Mouse (Mus musculus) spleen, postnatal 36 days (tissue): ENCODE results near the gene Gm20388.
"Not testable (repeated sequence)": the region's sequence is repeated elsewhere in the genome, so short reads cannot be mapped to it uniquely, and the experiment has no call there.

Experiments used
- DNase-seq, 2 experiments: peaks; one replicate each; pipeline ENCODE4 v3.0.0; 2022; ENCODE audit warnings: low spot score in 2 of 2, mixed read lengths in 1 of 2

Gene Gm20388

DNA sequence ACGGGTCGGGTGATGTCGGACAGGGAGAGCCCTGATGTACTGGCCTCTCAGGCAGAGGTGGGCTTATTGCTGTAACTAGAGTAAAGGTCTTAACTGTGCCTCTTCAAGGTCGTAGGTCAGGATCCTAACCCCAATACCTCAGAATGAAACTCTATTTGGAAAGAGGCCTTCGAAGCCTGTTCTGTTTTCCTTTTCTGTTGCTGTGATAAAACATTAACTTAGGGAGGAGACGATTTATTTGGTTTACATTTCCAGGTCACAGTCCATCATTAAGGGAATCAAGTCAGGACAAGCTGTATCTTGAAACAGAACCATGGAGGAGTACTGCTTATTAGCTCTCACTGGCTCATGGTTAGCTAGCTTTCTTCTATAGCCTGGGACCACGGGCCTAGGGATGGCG, 4242.1 kb downstream of the Gm20388 start:
- DNase-seq, result no peak

DNA sequence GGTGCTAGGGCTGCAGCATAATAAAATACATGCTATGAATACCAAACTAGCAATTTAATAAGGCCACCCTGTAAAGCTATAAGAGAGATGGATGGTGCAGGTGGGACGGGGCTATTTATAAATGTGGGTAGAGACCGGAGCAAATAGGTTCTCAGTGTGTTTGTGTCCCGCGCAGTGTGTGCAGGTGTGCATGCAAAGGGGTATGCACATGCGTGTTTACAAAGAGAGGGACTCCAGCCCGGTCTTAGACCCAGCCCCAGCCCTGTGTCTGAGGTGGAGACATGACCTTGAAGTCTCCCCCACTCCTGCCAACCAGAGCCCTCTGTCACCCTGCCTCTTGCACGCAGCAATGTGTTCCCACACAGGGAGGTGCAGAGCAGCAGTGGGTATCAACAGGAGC, 4245.7 kb downstream of the Gm20388 start:
- no peak for DNase-seq

GRCm38 (mm10) chr8:124161683-124162082, 4251.0 kb downstream of the Gm20388 start:
- DNase-seq, result no peak

GRCm38 (mm10) chr8:124163258-124163657, 4252.6 kb downstream of the Gm20388 start:
- DNase-seq, result no peak

GRCm38 (mm10) chr8:124169749-124170148, 4259.1 kb downstream of the Gm20388 start:
- no peak for DNase-seq

- no peak for DNase-seq
Observed at GRCm38 (mm10) chr8:124170671-124171070, 4260.0 kb downstream of the Gm20388 start.

GRCm38 (mm10) chr8:124171557-124172528, 4261.2 kb downstream of the Gm20388 start:
- no peak for DNase-seq

GRCm38 (mm10) chr8:124173688-124174087, 4263.0 kb downstream of the Gm20388 start:
- DNase-seq, result no peak

DNA sequence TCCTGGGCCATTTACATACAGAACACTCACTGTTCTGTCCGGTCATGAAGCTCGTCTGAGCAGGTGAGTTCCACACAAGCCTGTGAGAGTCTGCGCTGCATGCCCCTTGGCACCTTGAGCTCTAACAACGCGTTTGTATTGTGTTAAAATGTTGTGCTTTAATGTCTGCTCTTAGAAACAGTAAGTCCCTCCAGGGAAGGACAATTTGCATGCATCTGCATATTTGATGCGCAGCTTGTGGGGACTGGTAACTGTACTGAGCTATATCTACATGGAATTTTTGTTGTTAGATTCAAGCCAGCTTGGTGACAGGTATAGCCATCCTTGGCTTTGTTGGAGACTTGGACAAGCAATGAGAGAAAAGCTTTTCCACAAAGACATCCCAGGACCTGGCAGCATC, 4265.5 kb downstream of the Gm20388 start:
- DNase-seq, result no peak

DNA sequence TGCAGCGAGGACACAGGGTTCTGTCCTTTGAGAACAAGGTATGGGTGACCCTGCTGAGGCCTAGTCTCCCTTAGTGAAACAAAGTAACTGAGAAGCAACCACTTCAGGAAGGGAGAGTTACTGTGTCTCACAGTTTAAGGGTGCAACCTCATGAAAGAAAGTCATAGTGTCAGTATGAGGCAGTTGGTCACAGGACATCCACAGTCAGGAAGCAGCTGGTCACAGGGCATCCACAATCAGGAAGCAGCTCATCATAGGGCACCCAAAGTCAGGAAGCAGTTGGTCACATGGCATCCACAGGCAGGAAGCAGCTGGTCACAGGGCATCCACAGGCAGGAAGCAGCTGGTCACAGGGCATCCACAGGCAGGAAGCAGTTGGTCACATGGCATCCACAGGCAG, 4266.5 kb downstream of the Gm20388 start:
- not testable (repeated sequence) for DNase-seq

- no peak for DNase-seq
Observed at GRCm38 (mm10) chr8:124180681-124181445, 4270.2 kb downstream of the Gm20388 start.

- DNase-seq, result no peak
Observed at GRCm38 (mm10) chr8:124181751-124182150, 4271.1 kb downstream of the Gm20388 start.

DNA sequence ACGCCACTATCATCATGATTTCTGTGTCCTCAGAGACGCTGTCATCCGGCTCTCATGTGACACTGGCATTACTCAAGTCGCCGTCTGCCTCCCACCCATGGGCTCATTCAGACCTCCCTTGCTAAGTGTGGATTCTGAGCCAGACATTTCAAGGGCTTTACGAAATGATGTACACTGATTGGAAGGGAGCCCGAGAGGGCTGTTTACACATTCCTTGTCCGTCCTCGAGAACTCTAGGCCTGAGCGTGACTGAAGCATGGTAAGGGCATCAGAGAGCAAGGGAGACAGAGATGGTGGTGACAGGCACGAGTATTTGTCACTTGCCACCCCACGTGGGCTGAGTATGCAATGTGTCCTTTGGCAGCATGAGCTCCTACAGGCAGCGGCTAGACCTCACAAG, 4271.6 kb downstream of the Gm20388 start:
- peak in 1 of 2 experiments; percentile 10 for DNase-seq

- no peak for DNase-seq
Observed at GRCm38 (mm10) chr8:124184078-124184477, 4273.4 kb downstream of the Gm20388 start.

- no peak for DNase-seq
Observed at GRCm38 (mm10) chr8:124184507-124184906, 4273.9 kb downstream of the Gm20388 start.

DNA sequence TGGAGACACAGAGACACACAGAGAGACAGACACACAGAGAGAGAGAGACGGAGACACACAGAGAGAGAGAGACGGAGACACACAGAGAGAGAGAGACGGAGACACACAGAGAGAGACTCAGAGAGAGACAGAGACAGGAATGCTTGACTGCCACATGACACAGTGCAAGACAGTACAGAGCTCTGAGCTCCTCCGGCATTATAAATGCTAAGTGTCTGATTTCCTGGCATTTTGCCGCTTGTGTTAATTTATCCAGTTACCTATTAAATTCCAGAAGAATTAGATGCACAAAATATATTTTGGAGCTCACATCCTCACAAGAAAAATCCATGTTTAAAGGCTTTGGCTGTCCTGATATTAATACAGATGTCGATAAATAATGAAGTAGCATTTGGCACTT, 4274.4 kb downstream of the Gm20388 start:
- no peak for DNase-seq

GRCm38 (mm10) chr8:124190388-124190787, 4279.7 kb downstream of the Gm20388 start:
- no peak for DNase-seq

- no peak for DNase-seq
Observed at GRCm38 (mm10) chr8:124192242-124192641, 4281.6 kb downstream of the Gm20388 start.

GRCm38 (mm10) chr8:124192976-124193375, 4282.3 kb downstream of the Gm20388 start:
- DNase-seq, result no peak

GRCm38 (mm10) chr8:124193992-124194391, 4283.4 kb downstream of the Gm20388 start:
- no peak for DNase-seq

DNA sequence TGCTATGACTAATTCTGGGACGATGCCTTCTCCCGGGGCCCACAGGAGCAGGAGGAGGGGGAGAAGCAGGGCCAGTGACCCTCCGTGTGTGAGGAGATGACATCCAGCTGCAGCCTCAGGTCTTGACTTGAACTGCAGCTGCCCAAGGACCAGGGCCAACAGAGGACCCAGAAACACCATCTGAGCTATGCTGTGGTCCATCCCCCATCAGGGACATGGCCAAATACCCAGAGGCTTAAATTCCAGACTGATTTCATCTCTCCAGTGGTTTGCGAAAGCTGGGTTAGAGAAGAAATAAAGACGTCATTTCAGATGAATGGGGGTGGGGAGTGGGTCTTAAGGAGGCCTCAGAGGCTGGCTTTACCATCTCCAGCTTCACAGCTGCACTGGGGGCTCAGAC, 4285.6 kb downstream of the Gm20388 start:
- DNase-seq, result no peak

DNA sequence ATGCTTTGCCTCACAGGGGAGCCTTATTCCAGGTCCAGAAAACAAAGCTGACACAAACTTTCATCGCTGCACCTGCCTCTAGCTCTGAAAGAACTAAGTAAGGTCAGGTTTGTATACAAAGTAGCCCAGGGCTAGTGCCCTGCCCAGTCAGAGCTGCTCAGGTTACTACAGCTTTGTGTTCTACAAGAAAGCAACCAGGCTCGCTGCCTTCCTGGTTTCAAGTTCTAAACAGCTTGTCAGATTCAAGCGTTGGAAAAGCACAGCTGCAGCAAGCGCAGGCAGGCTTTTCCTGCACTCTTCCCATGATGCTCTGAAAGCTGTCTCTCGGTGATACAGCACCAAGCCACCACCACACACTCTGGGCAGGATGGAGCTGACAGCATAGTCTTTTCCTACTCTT, 4286.2 kb downstream of the Gm20388 start:
- DNase-seq, result no peak

DNA sequence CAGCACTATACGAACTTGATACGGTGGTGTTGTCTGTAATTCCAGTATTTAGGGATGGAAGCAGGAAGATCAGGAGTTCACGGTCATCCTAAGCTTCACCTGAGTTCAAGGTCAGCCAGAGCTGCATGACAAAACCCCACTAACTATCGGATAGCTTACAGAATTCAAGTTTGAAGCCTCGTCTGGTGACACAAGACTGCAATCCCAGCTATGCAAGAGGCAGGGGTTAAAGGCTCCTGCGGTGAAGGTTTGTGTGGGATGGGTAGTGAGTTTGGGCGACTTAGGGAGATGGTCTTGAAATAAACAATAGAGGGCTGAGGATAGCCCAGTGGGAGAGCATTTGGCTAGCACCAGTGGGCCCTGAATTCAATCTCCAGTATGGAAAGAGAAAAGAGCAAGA, 4287.6 kb downstream of the Gm20388 start:
- no peak for DNase-seq
